Mouse (Mus musculus): Measurements from ENCODE around the gene Sh3bgrl.

DNA sequence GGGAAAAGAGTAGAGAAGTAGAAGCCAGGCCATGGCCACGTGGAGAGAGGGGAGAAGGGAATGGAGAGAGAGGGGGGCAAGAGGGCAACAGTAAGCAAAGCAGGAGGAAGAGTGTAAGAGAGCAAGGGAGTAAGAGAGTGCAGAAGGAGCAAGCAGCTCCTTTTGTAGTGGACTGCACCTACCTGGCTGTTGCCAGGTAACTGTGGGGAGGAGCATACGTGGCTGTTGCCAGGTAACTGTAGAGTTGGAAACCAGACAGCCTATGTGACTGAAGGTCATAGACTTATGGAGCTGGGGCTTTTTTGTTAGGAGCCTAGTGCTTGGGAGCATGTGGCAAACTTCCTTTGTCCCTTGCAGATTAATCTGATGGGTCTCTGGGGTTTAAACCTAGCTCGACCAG, 80.3 kb downstream of the Sh3bgrl start:
- no peak for TF ChIP-seq CTCF (conservative IDR thresholded peaks at IDR 0.05 in 1 of 2, IDR thresholded peaks at IDR 0.05 in 1 of 2; ENCODE audit: low read depth in 2 of 2, low read length in 2 of 2)
- TF ChIP-seq TCF12 (IDR thresholded peaks at IDR 0.05; ENCODE audit: low read depth, low read length), result no peak
- TF ChIP-seq POLR2A (IDR thresholded peaks at IDR 0.05; ENCODE audit: low read depth, low read length), result no peak

All from CH12.LX (cell line).